Mouse (Mus musculus) liver, postnatal 0 days (tissue): ENCODE results near the gene Lrrc51.

Source experiments
- CTCF ChIP-seq: sonication (generic); IDR thresholded peaks from 2 replicates; pipeline ENCODE4 v1.5.1; 2016; ENCODE audit warnings: antibody characterized with exemption, low read depth
- EP300 ChIP-seq: IDR thresholded peaks from 2 replicates; pipeline ENCODE4 v1.6.1; 2016; ENCODE audit warnings: antibody characterized with exemption, low read depth, mild to moderate bottlenecking

GRCm38 (mm10) chr7:101952098-101952497 is 18.4 kb upstream of the Lrrc51 start:
- TF ChIP-seq CTCF: no peak
- no peak for TF ChIP-seq EP300
